Mouse (Mus musculus): ENCODE measurements around the gene Evc2.

- TF ChIP-seq CTCF (IDR thresholded peaks at IDR 0.05; ENCODE audit: low read depth): no peak
- TF ChIP-seq EP300 (IDR thresholded peaks at IDR 0.05; ENCODE audit: low read depth): no peak
Measured at GRCm38 (mm10) chr5:37380641-37381040, 42.3 kb downstream of the Evc2 start.

All from liver, postnatal 0 days (tissue).